Mouse (Mus musculus) CD4-positive helper T cell, adult 2 months (primary cell): ENCODE measurements around the gene Slc35a3.
"Not testable (repeated sequence)": the region's sequence is repeated elsewhere in the genome, so short reads cannot be mapped to it uniquely, and the experiment has no call there.

Experiments used
- DNase-seq: peaks from one replicate; pipeline ENCODE4 v3.0.0-alpha.2; 2012; ENCODE audit warnings: low read depth, missing footprints, low spot score

Gene Slc35a3

DNA sequence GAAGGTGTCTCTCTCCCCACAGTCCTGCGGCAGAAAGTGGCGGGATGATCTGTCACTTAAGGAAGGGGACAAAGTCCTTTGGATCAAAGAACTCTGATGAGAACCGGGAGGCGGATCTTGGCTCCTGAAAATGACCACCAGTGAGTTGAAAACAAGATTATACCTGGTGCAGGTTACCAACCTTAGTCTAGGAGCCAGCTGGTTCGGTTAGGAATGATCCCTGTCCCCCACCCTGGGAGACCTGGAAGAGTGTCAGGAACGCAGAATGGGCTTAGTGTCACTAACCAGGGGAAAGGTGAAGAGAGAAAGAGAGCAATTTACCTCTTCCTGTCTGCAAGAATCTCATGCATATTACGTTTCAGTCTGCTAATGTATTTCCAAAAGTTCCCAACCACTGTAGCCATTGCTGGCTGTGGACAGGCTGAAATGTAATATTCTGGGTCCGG lies at the start of gene Slc35a3:
TSS of gene Slc35a3 (minus strand) at position 396 of the 446 bp plus-strand sequence.
- no peak for DNase-seq

DNA sequence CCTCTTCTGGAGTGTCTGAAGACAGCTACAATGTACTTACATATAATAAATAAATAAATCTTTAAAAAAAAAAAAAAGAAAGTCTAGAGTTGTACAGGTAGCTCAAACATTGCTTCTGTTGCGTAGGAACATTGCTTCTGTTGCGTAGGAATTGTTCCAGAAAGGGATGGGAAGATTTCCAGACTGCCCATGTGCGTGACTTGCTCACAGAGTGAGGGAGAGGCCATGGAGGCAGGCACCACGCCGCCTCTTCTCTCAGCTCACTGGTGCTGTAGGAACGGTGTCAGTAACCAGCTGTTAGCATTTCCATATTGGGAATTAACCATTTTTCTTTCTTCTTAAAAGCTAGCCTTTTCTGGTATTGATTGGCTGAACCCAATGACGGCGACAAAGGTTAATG lies 40.2 kb upstream of the Slc35a3 start:
- DNase-seq = no peak

DNA sequence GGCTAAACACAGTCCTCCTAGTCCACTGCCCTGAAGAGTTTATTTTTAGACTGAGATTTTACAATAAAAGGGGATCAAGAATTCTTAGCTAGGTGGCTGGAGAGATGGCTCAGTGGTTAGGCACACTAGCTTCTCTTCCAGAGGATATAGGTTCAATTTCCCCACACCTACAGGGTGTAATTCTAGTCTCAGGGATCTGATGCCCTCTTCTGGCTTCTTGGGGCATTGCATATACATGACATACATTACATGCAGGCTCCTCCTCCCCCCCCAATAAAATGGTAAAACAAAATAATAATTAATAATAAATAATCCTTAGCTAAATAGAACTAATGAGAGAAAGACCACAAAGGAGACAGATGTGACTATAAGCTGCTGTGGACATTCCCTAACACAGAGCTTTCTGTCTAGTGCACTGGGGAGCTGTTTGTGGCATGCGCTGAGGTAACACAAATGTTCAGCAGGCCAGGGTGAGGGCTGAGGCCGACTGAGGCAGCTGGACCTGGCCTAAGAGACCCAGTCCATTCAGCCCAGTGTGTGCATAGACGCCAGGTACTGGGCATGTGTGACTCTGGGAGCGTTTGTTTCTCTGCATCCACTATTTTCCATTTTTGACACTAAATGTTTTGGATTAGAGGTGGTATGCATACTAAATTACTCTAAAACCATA lies 38.7 kb upstream of the Slc35a3 start:
- DNase-seq = peak; percentile 64

DNA sequence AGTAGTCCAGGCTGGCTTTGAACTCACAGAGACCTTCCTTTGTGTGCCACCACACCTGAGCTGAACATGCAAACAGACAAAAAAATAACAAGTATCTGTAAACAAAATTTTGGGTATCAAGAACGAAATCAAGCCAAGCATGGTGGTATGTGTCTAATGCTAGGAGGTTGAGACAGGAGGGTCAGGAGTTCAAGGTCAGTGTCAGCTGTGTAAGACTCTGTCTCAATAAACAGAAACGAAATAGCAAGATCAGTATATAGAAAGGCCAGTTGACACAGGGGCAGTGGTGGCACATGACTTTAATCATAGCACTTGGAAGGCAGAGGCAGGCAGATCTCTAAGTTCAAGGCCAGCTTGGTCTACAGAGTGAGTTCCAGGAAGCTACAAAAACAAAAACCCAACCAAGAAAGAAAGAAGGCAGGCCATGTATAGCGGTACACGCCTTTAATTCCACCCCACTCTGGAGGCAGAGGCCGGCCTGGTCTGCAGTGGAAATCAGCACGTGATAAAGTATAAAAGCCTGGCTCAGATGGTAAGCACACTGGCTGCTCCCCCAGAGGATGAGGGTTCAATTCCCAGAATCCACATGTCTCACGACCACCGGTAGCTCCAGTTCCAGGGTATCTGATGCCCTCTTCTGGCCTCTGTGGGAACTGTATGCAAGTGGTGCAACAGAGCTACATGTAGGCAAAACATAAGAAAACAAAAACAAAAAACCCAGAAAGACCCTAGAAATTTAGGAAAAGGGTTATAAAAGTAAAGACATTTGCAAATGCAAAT lies 36.0 kb upstream of the Slc35a3 start:
- peak; percentile 21 for DNase-seq

DNA sequence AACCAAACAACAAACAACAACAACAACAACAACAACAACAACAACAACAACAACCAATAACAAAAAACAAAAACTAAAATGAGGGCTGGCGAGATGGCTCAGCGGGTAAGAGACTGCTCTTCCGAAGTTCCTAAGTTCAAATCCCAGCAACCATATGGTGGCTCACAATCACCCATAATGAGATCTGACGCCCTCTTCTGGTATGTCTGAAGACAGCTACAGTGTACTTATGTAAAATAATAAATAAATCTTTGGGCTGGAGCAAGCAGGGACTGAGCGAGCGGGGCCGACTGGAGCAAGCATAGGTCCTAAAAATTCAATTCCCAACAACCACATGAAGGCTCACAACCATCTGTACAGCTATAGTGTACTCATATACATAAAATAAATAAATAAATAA lies 35.0 kb upstream of the Slc35a3 start:
- not testable (repeated sequence) for DNase-seq

DNA sequence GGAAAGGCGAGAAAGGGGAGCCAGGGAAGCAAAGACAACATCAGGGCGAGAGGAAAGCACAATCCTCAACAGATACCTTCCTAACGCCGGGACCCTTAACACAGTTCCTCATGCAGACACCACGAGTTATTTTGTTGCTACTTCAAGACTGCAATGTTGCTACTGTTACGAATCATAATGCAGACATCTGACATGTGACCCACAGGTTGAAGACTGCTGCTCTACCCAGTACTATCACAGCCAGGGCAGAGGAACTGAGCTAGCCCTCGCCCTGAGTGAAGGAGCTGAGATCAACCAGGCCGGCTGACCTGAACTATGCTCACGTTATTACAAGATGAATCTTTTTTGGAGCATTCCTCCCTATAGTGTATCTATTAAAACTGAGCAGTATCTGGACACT lies 28.3 kb upstream of the Slc35a3 start:
- no peak for DNase-seq

DNA sequence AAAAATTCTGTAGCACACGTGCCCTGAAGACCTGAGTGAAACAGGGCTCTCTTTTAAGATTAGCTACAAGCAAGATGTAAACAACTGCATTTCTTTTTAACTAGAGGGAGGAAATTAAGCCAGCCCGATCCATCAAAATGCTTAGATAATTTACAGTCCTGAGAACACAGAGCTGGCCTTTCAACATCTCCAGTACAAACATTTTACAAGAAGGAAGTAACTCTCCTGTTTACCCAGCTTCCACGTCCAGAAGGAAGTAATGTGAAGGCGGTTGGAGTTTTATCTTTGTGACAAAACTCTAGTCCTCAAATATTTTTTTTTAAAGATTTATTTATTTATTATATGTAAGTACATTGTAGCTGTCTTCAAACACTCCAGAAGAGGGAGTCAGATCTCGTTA lies 27.5 kb upstream of the Slc35a3 start:
- no peak for DNase-seq

DNA sequence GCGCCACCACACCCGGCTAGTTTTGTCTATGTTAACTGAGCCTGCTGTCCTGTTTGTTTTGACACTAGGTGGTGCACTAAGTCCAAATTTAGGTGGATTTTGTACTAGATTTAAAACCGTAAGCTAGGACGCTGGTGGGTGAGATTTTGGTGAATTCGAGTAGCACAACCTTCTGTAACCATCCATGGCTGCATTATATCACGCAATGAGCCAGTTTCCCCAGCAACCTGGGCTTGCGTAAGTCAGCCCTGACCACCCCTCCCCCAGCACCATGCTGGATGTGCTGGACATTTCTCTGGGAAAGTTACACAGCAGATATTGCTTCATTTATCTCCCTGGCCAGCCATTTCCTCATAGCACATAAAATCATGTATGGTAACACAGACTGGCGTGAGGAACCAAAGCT lies 24.7 kb upstream of the Slc35a3 start:
- DNase-seq = no peak

DNA sequence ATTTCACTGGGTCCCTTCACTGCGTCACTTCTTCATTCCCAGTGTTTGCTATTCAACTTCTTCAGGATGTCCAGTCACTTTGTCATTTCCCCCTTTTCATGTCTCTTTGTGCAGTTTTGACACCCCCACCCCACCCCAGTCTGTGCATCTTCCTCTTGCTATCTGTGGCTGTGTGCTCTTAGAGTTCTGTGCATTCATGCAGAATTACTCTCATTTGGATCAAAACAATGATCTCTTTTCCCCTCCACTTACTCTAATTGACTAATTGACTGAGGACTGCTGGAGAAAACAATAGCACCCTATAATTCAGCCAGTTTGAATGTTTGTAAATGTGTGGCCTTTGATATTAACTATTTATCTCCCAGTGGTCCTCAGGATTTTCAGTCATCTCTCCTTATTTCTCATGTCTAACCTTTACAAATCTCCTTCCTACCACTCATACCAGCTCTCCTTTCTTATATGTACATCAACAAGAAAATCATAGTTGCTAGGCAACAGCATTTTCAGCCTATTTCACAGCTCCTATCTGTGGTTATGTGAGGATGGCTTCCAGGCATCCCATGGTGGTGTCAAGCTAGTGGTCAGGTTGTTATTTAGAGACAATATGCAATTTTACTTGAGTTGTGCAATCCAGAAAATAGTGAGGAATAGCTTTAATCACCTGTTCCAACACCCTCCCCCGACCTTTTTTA lies 17.0 kb upstream of the Slc35a3 start:
- DNase-seq = no peak

DNA sequence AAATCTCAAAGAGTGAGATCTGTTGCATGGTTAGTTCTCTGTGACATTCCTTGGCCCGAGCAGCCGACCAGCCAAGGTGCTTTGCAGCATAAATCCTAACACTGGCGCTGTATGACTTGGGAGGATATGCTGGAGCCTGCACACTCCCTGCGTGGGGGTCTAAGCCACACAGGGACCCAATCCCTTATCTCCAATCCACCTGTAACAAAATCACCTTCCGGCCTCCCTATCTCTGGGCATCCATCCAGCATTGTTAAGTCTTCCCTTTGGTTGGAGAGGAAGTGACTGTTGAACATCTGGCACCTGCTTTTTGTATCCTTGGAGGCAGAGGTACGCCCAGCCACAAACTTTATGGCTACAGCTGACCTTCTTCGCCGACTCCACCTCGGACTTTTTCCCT lies 14.2 kb upstream of the Slc35a3 start:
- DNase-seq = no peak

DNA sequence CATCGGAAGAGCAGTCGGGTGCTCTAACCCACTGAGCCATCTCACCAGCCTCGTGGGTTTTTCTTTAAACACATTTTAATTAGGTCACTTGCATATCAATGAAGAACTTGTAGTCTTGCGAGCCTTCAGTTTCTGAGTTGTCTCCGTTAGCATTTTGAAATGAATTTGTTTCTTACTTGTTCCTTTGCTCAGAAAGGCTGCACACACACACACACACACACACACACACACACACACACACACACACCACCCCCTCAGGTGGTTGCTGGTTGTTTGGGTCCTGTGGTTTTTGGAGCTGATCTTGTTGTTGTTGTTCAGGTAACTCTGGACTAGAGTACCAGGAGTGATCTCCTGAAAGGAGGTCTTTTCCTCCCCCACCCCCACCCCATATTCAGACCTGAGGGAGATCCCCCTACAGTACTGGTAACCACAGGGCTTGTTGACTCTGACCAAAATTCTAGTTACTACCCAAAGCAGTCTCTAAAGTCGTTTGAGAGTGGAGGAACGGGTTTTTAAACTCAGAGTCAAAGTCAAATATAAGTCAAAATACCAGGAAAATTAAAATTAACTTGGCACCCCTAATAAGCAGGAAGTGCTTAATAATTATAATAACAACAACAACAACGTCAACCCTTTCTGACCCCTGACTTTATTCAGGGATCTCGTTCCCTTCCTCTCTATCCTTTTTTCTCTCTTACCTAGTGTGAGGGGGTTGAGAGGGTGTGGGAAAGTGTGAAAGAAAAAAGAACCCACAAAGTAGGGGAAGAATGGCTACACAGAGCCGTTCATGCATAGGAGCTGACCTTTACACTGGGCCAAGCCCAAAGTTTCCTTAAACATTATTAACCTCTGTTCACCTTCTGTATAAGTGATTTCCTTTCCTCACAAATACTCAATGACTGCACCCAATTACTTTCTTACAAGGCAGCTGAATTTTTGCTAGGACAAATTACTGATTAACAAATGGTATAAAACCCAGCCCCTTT lies 11.2 kb upstream of the Slc35a3 start:
- DNase-seq = no peak

DNA sequence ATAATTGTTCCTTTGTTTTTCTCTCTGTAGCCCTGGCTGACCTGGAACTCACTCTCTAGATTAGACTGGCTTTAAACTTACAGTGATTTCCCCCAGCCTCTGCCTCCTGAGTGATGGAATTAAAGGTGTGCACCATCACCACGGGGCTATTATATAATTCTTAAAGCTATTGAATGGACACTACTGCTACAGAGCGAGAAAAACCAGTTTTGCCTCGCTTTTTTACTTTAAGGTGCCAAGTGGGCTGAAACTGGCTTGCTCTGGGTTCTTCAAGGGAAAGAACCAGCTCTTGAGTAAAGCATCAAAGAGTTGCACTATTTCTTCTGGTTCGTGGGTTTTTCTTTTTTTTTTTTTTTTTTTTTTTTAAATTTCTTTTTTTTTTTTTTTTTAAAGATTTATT lies 10.3 kb upstream of the Slc35a3 start:
- DNase-seq = no peak

DNA sequence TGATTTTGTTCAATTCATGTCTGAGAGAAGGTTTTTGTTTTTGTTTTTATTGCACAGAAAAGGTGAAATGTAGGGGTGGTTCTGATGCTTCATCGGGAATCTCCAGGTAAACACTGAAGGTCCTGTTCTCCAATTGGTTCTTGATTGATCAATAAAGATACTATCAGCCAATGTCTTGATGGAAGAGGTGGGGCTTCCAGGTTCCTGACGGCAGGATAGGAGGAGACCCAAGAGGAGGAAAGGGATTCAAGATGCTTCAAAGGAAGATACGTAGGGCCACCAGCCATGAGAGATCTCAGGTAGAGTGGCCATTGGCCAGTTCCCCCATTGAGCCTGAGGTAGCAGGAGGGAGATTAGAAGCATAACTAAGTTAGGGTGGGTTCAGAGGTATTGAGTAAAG lies 6.3 kb upstream of the Slc35a3 start:
- no peak for DNase-seq

DNA sequence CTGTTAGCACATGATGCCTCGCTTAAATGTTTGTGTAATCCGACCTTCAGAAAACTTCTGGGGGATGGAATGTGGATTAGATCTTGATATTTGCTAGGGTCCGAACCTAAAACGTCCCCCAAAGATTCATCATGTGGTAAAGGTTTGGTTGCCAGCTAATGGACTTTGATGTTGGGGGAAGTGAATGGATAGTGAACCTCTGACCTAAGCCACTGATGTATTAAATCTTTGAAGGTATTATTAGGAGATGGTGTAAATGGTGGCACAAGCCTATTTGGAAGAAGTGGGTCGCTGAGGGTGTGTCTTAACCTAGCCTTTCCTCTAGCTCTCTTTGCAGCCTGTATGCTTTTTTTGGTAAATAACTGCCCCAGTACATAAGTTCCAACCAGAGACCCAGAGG lies 400 bp upstream of the Slc35a3 start:
- no peak for DNase-seq

DNA sequence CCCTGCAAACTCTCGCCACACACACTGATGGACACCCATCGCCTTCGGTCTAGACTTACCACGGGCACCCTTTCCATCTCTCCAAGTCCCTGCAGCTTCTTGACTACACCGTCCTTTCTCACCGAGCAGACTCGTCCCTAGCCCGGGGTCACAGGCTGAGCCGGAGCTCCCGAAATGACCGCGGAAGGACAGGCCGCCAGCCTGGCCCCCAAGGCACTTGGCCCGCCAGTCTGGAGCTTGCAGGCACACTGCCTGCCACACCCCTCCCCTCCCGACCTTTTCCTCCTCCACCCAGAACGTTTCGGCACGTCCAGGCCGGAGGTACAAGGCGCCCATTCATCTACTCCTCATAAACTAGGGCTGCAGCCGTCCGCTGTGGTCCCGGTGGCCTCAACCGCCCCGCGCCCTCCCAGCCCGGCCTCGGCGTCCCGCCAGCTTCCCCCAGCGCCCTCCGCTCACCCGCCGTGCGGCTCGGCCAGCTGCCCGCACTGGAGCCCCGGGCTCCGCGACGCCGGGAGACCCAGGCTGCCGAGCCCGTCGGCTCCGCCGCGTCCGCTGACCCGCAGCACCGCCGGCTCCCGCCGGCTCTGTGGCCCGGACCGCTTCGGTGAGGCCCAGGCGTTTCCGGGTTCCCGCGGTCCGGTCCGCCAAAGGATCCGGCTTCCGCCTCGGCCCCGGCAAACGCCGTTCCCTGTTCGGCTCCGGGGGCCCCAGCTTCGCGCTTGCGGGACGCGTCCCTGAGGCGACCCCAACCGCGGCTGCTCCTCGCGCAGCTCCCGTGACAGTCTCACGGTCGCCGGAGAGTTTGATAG lies 801 bp downstream of the Slc35a3 start:
- DNase-seq = peak; percentile 70

DNA sequence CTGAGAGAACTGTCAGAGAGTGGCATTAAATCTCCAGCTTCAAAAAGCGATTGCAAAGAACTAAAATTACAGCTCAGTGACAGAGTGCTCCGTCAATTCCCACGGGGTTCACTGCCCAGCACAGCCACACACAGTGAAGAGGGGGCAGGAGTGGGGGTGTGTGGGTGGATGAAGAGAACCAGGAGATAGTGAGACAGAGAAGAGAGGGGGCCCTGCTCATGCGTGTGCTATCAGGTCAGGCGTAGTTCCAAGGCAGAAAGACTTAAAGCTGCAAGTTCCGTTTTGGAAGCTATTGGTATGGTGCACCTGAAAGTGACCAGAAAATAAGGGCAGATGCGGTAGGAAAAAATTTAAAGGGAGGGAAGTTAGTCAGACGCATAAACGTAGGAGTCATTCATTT lies 1.7 kb downstream of the Slc35a3 start:
- peak; percentile 12 for DNase-seq

DNA sequence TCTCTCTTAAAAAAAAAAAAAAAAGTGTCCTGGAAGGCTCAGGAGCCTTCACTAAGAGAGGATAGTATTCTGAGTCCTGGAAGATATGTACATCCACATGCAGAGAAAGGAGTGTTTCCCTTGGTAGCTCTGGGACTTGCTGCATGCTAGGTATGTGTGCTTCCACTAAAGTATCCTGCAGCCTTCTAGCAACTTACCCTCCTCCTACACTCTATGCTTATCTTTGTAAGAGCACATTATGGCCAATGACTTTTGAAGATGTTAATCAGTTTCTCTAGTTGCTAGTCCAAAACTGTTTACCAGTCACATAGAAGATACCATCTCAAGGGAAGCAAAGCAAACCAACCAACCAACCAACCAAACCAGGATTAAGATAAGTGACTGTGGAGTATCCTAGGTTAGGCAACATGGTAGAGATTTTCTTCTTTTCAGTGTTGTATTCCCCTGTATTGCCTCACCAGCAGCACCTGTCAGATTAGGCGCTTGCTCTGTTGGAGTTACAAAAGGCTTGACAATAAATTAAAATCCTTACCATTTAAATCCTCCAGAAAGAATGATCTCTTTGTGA lies 6.9 kb downstream of the Slc35a3 start:
- no peak for DNase-seq

DNA sequence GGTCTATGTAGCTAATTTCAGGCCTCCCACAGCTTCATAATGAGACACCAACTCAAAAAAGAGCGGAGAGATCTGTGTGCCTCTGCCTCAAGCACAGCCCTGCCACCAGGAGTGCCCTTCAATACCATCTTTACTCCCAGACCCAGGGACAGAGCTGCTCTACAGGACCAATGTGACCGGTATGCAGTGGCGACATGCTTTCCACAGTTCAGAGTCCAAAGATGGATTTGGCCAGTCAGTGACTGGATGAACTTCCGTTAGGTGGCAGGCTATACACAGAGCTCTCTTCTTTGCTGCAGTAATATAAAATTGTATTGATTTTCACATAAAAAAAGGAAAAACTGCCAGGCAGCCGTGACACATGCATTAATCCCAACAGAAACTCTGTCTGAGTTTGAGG lies 8.8 kb downstream of the Slc35a3 start:
- DNase-seq = no peak

DNA sequence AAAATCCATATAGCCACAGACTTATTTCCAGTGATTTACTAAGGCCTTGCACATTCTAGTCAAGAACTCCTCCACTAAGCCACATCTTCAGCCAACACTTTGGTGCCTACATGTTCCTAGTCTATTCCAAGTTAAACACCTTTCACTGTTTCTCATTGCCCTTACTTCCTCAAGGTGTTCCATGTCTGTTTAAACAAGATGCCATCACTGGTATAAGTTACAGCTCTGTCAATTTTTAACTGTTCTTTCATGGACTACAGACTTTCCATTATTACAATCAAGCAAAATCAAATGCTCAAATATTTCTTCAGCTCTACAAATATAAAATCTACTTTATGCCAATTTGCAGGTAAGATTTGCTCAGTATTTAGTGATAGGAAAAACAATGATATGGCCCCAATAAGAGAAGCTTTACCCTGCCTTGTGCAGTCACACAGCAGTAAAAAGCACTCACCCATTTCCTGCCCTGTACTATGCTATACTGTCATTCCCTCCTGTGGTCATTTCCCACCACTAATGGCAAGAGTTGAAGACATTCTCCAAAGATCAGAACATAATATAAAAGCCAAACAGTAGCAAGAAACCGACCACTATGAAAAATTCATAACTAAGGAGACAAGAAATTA lies 9.9 kb downstream of the Slc35a3 start:
- no peak for DNase-seq

DNA sequence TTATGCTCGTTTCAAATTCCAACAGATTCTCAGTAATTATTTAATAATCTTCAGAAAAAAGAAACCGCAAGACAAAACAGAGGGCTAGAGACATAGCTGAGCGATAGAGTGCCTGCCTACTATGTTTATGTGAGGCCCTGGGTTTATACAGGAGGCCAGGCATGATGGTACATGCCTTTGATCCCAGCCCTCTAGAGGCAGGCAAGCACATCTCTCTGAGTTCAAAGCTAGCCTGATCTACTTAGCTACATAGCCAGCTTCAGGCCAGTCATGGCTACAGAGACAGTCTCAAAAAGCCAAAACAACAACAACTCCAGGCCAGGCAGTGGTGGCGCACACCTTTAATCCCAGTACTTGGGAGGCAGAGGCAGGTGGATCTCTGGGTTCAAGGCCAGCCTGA lies 11.0 kb downstream of the Slc35a3 start:
- peak; percentile 17 for DNase-seq
